Mouse (Mus musculus): ENCODE data around the gene Cd300lg.

Gene Cd300lg

GRCm38 (mm10) chr11:102051954-102052353 lies 10.6 kb downstream of the Cd300lg start:
- DNase-seq (ENCODE audit: low read depth): no peak

- no peak for DNase-seq (ENCODE audit: low read depth)
These were observed 11.4 kb downstream of the Cd300lg start for GRCm38 (mm10) chr11:102052697-102053096.

DNA sequence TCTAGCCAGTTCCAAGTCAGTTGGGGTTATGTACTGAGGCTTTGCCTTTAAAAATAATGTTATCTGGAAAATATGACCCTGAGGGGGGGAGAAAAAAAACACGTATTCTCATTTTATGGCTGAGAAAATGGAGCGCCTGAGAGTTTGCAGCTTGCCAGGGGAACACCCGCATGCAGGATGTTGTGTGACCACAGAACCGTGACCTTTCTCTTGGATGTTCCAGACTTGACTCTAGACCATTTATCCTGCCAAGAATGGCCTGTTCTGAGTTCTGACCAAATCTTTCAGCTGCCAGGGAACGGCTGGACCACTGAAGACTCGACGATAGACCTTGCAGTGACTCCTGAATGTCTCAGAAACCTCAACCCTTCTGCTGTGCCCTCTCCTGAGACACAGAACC lies 11.9 kb downstream of the Cd300lg start:
- DNase-seq (ENCODE audit: low read depth): no peak

DNA sequence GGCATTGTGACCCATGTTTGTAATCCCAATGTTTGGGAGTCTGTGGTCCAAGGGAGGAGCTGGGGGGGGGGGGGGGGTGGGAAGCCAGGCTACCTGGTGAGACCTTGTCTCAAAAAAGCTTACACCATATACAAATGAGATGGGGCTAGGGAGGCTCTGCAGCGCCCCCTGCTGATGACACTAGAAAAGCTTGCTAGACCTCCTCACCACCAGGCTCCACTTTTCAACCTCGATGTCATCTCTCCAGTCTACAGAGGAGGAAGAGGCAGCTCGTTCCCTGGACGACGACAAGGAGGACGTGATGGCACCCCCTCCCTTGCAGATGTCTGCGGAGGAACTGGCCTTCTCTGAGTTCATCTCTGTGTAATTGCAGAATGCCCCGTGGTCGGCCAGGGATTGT lies 12.5 kb downstream of the Cd300lg start:
- peak; percentile 51 for DNase-seq (ENCODE audit: low read depth)

DNA sequence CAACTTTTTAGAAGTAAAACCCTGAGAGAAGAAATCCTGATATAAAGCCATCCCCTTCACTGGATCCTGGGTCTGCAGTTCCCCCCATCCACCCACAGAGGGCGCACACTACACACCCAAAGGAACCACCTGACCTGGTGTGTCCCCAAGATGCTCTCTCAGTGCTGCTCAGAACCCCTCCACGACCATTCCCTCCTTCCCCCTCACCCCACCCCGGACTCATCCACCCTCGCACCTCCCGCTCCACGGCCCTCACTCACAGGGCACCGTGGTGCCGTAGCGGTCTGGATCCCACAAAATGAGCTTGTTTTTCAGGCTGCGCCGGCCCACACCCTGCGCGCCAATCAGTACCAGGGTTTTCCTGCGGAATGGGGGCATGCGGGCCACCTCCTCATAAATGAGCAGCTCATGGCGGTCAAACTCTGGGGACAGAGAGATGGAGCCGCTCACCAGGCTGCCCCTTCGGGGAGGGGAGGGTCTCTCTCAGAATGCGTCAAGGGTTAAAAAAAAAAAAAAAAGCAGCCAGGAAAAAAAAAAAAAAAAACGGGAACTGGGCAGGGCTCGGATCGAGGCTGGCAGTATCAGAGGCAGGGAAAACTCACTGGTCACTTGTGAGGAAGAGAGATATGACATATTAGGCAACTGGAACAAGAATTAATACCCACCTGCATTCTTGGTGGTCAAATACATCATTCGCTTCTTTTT lies 20.1 kb downstream of the Cd300lg start:
- DNase-seq (ENCODE audit: low read depth): peak; percentile 73

GRCm38 (mm10) chr11:102061941-102062473 lies 20.7 kb downstream of the Cd300lg start:
- no peak for DNase-seq (ENCODE audit: low read depth)

DNA sequence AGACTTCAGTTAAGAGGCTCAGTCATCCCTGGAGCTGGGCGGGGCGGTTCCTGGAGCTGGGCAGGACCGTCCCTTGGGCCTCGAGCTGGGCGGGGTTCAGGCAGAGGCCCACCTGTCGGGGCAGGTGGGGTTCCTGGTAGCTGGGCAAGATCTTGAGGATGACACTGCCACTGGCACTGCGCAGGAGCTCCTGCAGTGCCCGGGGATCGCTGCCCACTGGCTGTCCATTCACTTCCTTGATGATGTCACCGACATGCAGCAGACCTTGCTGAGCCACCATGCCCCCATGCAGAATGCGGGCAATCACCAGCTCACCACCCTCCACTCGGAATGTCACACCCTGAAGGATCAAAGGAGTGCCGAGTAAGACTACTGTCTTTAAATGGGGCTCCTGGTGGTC lies 21.8 kb downstream of the Cd300lg start:
- DNase-seq (ENCODE audit: low read depth): no peak

DNA sequence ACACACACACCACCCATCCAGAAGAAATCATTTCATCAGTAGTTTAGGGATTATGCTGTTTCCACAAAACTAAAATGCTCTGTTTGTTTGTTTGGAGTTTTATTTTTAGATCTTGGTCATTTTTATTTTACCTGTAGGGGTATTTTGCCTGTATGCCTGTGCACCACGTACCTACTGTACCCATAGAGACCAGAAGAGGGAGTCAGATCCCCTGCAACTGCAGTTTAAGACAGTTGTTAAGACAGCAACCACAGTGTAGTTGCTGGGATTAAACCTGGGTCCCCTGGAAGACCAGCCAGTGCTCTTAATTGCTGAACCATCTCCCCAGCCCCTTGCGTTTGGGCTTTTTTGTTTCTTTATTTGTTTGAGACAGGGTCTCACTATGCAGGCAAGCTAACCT lies 27.7 kb downstream of the Cd300lg start:
- DNase-seq (ENCODE audit: low read depth): no peak

DNA sequence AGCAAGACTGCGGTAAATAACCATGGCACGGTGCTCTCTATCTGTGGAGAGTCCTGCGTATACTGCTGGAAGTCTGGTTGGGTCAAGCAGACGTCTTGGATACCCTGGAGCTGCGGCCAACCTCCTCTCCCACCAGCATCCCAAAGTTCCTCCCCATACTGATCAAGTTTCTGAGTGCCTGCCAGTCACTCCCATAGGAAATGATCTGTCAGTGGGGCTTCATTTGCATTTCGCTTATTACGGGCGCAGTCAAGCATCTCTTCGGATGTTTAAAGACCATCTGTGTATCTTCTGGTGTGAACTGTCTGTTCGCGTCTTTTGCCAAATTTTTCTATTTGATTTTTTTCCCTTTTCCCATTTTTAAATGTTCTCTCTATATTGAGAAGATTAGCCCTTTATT lies 28.3 kb downstream of the Cd300lg start:
- no peak for DNase-seq (ENCODE audit: low read depth)

DNA sequence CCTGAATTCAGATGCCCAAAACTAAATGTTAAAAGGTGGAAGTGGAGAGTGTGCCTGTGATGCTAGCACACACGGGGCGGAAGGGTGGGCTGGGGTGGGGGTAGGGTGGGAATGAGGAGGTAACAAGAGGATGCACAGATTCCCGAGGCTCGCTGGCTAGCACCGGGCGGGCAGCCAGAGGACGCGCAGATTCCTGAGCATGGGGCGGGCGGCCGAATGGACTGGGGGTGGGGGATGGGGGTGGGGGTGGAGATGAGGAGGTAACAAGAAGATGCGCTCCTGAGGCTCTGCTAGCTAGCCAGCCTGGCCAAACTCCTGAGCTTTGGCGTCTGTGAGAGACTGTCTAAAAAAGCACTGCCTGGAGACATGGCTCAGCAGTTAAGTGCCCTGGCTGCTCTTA lies 29.1 kb downstream of the Cd300lg start:
- no peak for DNase-seq (ENCODE audit: low read depth)

DNA sequence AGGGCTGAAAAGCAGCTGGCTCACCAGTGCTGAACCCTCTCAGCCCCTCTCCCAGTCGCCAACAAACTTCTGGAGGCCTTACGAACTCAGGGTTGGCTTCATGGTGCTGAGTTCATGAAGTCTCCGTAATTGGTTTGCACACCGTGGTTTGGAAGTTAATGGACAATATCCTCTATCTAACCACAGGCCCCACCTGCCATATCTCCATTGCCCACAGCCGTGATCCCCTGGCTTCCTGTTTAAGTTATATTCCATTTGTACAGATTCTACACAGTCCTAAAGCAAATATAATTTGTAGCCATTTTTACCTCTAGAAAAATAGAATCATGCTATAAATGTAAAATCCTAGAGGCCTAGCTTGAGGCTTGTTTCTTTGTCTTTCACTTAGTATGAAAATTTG lies 31.4 kb downstream of the Cd300lg start:
- no peak for DNase-seq (ENCODE audit: low read depth)

- no peak for DNase-seq (ENCODE audit: low read depth)
These were observed 32.4 kb downstream of the Cd300lg start for GRCm38 (mm10) chr11:102073722-102074121.

GRCm38 (mm10) chr11:102082322-102082721 lies 41.0 kb downstream of the Cd300lg start:
- DNase-seq (ENCODE audit: low read depth): no peak

GRCm38 (mm10) chr11:102083193-102083592 lies 41.9 kb downstream of the Cd300lg start:
- DNase-seq (ENCODE audit: low read depth): no peak

DNA sequence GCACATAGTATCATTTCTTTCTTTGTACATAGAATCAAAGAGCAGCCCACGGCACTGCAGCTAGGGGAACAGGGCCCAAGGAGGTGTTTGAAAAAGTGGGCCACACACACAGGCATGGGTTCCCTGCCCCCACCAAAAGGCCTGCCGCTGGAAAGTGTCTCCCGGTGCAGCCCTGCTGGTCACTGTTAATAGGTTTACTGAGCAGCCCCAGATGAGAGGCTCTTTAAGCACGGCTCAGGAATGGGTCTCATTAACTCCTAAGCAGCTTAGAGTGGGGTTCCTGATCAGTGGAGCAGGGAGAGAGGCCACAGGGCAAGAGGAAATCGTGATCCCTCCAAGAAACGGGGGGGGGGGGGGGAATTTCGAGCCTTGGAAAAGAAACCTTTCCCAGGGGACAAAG lies 42.9 kb downstream of the Cd300lg start:
- no peak for DNase-seq (ENCODE audit: low read depth)

GRCm38 (mm10) chr11:102086331-102086730 lies 45.0 kb downstream of the Cd300lg start:
- DNase-seq (ENCODE audit: low read depth): no peak

DNA sequence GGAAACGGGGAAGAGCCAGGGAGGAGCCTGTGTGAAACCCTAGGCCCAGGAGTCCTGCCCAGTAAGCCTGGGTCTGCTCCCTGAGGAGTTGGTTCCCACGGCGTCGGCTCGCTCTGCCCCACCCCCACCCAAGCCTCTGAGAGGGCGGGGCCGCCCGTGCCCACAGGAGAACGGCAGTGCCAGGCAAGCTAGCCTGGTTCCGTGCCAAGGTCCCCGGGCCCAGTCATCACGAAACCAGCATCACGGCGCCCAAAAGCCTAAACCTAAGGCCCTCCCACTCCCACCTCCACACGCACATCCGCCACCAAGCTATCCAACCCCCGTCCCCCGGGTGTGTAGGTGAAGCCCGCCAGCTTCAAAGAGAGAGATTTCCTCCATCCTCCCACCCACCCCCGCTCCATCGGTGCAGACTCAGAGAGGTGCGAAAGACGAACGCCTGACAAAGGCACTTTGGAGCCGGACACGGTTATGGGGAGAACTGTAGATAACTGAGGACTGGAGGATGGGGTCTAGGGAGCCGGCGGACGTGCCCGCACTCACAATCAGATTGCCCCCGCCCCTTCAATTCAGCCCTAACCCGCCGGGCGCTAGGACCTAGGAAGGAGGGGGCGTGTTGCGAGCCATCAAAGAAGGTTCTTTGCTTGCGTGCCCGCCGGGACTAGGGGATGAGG lies 45.9 kb downstream of the Cd300lg start:
- no peak for DNase-seq (ENCODE audit: low read depth)

DNA sequence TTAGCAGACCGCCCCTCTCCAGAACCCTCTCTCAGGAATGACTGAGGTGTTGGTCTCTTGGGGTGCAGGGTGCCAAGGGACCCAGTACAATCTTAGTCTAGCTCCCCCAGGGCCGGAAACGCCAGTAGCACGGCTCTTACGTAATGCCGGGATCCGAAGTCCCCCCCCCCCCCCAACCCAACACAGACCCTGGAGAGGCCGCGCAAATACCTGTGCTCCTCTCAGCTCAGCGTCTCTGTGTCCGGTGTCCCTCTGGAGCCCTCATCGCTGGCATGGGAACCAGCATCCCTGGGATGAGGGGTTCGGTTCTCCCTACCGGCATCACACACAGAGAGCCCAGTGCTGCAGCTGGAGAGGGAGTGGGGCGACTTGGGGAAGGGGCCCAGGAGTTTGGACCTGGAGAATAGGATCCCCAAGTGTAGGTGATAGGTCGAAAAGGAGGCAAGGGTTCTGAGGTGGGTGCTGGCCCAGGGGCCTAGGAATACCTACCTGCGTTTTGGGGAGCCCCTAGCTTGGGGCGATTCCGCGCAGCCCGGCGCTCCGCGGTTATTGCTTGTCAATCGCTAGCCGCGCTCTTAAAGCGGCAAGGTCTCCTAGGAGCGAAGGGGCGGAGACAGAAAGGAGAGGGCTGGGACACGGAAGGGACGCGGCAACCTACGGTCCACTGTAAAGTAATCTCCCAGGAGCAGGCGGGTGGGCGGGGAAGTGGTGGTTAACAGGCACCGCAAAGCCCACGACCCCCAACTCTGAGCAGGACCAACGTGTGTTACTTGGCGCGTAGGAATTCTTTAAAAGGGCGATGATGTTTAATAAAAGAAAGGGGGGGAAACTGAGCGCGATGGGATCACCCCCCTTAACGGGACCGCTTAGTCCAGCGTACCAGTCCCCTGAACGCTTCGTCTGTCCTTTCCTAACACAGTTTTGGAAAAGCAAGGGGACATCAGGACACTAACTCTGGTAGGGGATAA lies 46.9 kb downstream of the Cd300lg start, which contains the start of gene Mpp2:
Gene Mpp2, minus strand, starts transcription at position 585 of the 968 bp plus-strand sequence.
- peak; percentile 86 for DNase-seq (ENCODE audit: low read depth)

GRCm38 (mm10) chr11:102089088-102089808 lies 47.9 kb downstream of the Cd300lg start:
- DNase-seq (ENCODE audit: low read depth): peak; percentile 88

DNA sequence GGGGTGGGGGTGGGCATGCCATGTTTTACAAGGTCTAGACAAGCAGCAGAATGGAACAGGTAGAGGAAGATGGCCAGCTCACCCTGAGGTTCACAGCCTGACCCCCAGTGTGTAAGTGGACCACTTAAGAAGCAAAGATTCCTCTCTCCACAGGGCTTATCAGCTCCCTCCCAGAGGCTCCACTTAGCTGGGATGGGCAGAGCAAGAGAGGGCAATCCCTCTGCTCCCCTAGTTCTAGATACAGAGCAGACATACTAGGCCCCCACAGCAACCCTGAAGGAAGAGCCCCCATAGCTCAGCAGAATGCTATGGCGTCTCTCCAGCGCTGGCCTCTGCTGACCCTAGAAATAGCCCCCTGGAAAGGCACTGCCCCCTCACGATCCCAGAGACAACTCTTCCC lies 54.4 kb downstream of the Cd300lg start:
- no peak for DNase-seq (ENCODE audit: low read depth)

- DNase-seq (ENCODE audit: low read depth): no peak
These were observed 55.1 kb downstream of the Cd300lg start for GRCm38 (mm10) chr11:102096446-102096845.
